Mouse (Mus musculus): ENCODE data around the gene Eml4.

GRCm38 (mm10) chr17:83525596-83525995 lies 174.9 kb downstream of the Eml4 start:
- TF ChIP-seq CTCF (IDR thresholded peaks at IDR 0.05): no peak
- no peak for TF ChIP-seq EP300 (IDR thresholded peaks at IDR 0.05)

Data from lung, postnatal 0 days (tissue).